Mouse (Mus musculus): ENCODE results near the gene Dffa. TPM values are rescaled to one million over a fixed set of nuclear protein-coding genes. Genes with fewer than 3 reads are reported as not detected.
"Not testable (repeated sequence)": the region's sequence is repeated elsewhere in the genome, so short reads cannot be mapped to it uniquely, and the experiment has no call there.

Dffa gene
- polyA plus RNA-seq, 1 experiment, result 19.0 TPM

GRCm38 (mm10) chr4:149143594-149143993 lies 39.6 kb downstream of the Dffa start:
- 2% methylated on average over 4 of the region's 4 CpGs for WGBS
- no peak for DNase-seq (ENCODE audit: low read depth, low spot score)

GRCm38 (mm10) chr4:149144459-149144858 lies 40.5 kb downstream of the Dffa start:
- WGBS, result 9% methylated on average over 3 of the region's 3 CpGs
- peak; percentile 76 for DNase-seq (ENCODE audit: low read depth, low spot score)

DNA sequence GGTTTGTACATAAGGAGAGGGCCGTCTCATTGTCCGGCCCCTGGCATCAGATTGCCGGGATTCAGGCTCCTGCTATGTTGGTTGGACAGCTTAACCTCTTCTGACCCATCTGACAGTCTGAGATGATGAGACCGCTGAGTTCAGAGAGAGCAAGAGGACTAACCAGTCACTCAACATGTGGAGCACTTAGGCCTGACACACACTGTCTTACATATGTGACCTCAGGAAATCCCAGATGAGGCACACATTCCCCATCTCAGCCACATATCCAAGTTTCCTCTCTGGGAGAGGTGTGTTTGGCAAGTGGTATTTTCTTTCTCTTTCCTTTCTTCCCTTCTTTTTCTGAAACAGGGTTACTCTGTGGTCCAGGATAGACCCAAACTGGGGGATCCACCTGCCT lies 41.2 kb downstream of the Dffa start:
- DNase-seq (ENCODE audit: low read depth, low spot score), result no peak
- 85% methylated on average over 4 of the region's 4 CpGs for WGBS

- 69% methylated on average over 7 of the region's 7 CpGs for WGBS
- no peak for DNase-seq (ENCODE audit: low read depth, low spot score)
These were observed 43.6 kb downstream of the Dffa start for GRCm38 (mm10) chr4:149147528-149147927.

DNA sequence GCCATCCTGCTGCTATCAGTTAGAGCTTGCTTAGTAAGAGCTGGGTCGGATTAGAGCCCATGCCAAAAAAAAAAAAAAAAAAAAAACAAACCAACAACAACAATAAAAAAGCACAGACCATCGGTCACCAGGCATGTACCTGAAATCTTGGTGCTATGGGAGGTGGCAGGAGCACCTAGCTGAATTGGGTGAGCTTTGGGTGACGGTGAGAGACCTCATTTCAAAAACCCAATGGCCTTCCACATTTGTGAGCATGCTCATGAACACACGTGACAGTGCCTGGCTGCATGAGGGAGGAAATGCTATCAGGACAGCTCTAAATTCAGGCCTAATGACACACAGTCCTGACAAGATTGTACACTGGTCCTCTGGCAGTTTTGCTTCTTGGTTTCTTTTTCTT lies 44.1 kb downstream of the Dffa start:
- WGBS, result 74% methylated on average over 4 of the region's 4 CpGs
- DNase-seq (ENCODE audit: low read depth, low spot score), result no peak

DNA sequence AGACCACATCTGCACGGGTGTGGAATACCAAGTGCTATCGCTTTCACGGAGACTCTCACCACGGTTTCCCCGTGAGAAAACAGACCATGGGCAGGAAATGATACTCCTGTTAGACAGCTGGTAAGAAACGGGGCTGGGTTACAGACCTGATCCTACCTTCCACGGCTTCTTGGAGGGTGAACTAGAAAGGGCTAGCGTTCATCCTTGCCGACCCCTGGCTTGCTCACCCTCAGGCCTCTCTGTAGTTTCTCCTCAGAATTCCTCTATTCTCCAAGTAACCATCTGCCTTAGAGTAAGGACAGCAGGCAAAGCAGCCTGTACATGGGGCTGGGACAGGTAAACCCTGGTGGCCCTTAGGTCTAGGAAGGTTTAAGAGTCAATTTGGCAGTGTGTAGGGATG lies 45.2 kb downstream of the Dffa start:
- DNase-seq (ENCODE audit: low read depth, low spot score), result no peak
- WGBS, result 76% methylated on average over 9 of the region's 9 CpGs

DNA sequence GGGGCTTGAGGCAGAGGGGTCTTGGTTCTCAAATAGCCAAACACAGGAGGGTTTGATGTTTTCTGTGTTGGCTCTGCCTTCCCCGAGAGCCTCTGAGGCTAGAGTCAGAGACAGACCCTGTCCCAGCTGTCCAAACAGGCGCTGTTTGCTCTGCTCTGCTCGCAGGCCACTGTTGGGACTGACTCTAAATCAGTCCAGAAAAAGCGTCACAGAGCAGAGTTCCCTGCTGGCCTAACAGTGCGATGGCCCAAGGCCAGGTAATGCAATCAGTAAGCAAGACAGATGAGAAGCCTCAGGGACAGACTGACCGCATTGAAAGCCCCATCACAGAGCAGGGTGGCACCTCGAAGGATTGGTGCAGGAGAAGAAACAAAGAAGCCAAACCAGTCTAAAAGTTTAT lies 45.7 kb downstream of the Dffa start:
- WGBS, result 58% methylated on average over 7 of the region's 7 CpGs
- no peak for DNase-seq (ENCODE audit: low read depth, low spot score)

- 82% methylated on average over 11 of the region's 11 CpGs for WGBS
- no peak for DNase-seq (ENCODE audit: low read depth, low spot score)
These were observed 46.3 kb downstream of the Dffa start for GRCm38 (mm10) chr4:149150256-149150655.

GRCm38 (mm10) chr4:149150721-149151120 lies 46.8 kb downstream of the Dffa start:
- WGBS, result 93% methylated on average over 11 of the region's 11 CpGs
- DNase-seq (ENCODE audit: low read depth, low spot score), result no peak

GRCm38 (mm10) chr4:149154859-149155258 lies 50.9 kb downstream of the Dffa start:
- WGBS, result 99% methylated on average over 7 of the region's 7 CpGs
- DNase-seq (ENCODE audit: low read depth, low spot score), result no peak

DNA sequence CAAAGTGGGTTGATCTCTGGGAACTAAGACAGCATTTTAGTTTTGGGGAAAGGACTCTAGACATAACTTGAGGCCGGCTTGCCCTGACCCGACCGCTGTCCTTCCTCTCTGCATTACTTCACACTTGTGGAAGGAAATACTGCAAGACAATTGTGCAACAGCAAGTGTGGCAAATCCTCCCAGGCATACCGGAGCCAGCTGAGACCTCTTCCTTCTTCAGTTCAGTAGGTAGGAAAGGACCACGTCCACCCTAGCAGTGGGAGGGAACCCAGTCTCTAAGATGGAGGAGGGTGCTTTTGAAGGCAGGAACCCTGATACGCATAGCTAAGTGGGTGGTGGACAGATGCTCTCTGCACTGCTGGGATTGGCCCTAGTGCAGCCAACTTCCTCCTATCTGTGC lies 51.8 kb downstream of the Dffa start:
- DNase-seq (ENCODE audit: low read depth, low spot score), result no peak
- WGBS, result 93% methylated on average over 6 of the region's 6 CpGs

DNA sequence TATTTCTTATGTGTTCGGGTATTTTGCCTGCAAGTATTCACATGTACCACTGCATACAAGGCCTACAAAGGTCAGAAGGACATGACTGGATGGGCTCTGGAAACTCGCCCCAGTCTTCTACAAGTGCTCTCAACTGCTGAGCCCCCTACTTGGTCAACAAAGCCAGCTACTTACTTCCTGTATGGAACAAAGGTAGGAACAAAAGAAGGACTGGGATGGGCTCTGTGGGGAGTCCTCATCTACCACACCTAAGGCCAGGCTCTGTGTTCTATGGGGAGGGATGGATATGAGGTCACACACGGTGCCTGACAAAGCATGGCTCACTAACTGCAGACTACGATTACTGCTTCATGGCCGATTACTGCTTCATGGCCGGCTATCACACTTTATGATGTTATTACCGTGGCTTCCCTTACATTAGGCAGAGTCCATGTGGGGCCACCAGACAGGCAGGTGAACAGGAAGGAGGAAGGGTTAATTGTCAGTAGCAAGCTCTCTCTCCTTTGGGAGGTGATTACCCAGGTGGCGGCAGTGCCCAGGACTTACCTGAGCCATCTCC lies 53.5 kb downstream of the Dffa start:
- 52% methylated on average over 8 of the region's 8 CpGs for whole genome bisulfite sequencing
- no peak for DNase-seq (ENCODE audit: low read depth, low spot score)

- DNase-seq (ENCODE audit: low read depth, low spot score), result no peak
- WGBS, result 90% methylated on average over 2 of the region's 2 CpGs
These were observed 55.3 kb downstream of the Dffa start for GRCm38 (mm10) chr4:149159203-149159602.

DNA sequence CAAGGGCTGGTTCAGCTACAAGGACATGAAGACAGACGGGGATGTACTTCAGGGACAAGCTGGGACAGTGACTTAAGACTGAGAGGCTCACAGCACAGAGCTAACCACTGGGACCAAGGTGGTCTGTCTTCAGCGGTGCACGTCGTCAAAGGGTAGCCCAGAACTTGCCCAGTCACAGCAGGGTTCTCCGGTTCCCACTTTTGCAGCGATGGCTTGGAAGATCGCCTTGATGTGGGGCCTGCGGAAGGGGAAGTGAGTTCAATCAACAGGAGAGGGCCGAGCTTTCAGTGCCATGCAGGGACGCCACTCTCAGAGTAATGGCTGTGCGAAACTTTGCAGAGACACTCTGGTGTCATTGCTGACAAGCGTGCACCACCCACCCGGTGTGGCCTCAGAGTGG lies 55.9 kb downstream of the Dffa start:
- DNase-seq (ENCODE audit: low read depth, low spot score), result no peak
- 82% methylated on average over 13 of the region's 13 CpGs for WGBS

DNA sequence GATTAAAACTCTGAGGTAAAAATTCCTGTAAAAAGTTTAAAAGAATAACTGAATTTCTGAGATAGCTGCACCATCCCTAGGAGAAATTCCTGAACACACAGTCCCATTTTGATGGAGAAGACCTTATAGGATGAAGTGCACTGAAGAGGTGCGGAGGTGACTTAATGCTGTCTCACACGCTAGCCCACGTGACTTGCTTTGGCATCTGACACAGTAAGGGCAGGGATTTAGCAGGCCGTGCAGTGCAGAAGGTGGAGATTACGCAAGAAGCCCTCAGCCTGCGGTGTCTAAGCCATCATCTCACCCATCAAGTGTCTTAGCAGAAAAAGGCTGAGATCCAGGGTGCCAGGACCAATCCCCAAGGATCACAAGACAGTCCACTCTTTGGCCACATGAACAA lies 57.2 kb downstream of the Dffa start:
- 85% methylated on average over 6 of the region's 6 CpGs for WGBS
- no peak for DNase-seq (ENCODE audit: low read depth, low spot score)

DNA sequence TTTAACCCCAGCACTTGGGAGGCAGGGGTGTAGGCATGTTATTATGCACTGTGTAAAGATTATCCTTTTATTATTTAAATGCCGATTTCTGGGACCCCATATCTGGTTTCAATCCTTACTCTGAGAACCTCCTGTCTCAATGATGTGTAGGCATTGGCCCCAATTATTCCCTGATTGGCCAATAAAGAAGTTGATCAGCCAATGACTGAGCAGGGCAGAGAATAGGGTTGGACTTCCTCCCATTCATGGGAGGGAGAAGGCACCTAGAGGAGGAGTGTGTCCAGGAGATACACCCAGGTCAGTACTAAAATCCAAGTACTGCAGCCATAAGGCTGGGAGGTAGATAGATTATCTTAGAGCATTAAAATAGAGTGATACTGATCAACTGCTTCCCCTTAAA lies 59.2 kb downstream of the Dffa start:
- DNase-seq (ENCODE audit: low read depth, low spot score), result no peak

GRCm38 (mm10) chr4:149164150-149164549 lies 60.2 kb downstream of the Dffa start:
- WGBS, result 21% methylated on average over 5 of the region's 5 CpGs

More for the DNA sequence above, 59.2 kb downstream of the Dffa start:
- 49% methylated on average over 1 of the region's 1 CpGs for WGBS

GRCm38 (mm10) chr4:149166215-149166946 lies 62.4 kb downstream of the Dffa start, which contains the start of gene Pgd:
TSS of gene Pgd (minus strand) at chr4:149166771.
- DNase-seq (ENCODE audit: low read depth, low spot score), result peak; percentile 90
- under 1% methylated on average over 59 of the region's 59 CpGs for WGBS

More at GRCm38 (mm10) chr4:149164150-149164549, 60.2 kb downstream of the Dffa start:
- no peak for DNase-seq (ENCODE audit: low read depth, low spot score)

- under 1% methylated on average over 27 of the region's 27 CpGs for WGBS
- DNase-seq (ENCODE audit: low read depth, low spot score), result no peak
These were observed 63.1 kb downstream of the Dffa start for GRCm38 (mm10) chr4:149166957-149167611.

GRCm38 (mm10) chr4:149168016-149168415 lies 64.1 kb downstream of the Dffa start:
- 56% methylated on average over 2 of the region's 2 CpGs for WGBS
- DNase-seq (ENCODE audit: low read depth, low spot score), result no peak

GRCm38 (mm10) chr4:149169926-149170325 lies 66.0 kb downstream of the Dffa start:
- WGBS, result 33% methylated on average over 7 of the region's 8 CpGs
- DNase-seq (ENCODE audit: low read depth, low spot score), result not testable (repeated sequence)

Measured in large intestine, adult 2 months (tissue).